Mouse (Mus musculus): ENCODE results near the gene Med9.

The Med9 gene

DNA sequence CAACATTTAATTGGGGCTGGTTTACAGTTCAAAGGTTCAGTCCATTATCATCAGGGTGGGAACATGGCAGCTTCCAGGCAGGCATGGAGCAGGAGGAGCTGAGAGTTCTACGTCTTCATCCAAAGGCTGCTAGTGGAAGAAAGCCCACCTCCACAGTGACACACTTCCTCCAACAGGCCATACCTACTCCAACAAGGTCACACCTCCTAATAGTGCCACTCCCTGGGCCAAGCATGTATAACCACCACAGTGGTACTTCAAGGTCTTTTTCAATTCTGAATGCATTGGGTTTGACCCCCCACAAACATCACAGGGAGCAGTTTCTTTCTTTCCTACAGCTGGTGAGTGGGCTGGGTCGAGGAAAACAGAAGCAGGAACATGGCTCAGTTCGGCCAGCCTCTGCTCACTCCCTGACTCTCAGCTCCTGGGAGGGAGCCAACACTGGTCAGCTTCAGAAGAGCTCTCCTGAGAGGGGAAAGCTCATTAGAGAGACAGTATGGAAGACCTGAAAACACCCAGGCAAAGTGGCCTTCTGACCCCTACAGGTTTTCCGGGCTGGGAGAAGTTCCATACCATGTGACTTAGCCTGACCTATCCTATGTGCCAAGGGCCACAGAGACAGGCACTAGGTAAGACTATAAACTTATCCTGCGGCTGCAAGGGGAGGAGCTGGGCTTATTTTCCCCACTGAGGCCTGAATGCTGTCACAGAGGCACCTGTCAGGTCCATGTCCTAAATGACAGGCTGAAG is 53.4 kb downstream of the Med9 start:
- DNase-seq (ENCODE audit: low spot score in 2 of 2): no peak

GRCm38 (mm10) chr11:60003811-60004210 is 55.8 kb downstream of the Med9 start:
- DNase-seq (ENCODE audit: low spot score in 2 of 2): peak in 1 of 2 experiments; percentile 18

GRCm38 (mm10) chr11:60004716-60005115 is 56.7 kb downstream of the Med9 start:
- DNase-seq (ENCODE audit: low spot score in 2 of 2): no peak

DNA sequence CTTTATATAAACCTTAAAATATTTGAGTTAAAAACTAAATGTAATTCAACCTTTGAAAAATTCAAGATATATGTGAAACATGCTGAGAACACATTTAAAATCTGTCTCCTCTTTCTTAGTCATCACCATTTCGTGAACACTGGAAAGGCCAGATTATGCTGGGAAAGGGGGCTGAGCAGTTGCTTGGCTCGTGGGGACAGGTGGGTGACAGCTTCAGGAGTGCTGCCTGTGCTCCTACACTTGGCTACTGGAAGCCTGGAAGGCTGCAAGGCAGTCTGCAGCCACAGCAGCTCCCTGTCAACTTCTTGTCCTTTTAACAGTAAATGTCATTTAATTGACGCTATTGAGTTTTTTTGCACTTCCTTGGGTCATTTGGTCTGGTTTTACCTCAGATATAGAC is 57.9 kb downstream of the Med9 start:
- no peak for DNase-seq (ENCODE audit: low spot score in 2 of 2)

DNA sequence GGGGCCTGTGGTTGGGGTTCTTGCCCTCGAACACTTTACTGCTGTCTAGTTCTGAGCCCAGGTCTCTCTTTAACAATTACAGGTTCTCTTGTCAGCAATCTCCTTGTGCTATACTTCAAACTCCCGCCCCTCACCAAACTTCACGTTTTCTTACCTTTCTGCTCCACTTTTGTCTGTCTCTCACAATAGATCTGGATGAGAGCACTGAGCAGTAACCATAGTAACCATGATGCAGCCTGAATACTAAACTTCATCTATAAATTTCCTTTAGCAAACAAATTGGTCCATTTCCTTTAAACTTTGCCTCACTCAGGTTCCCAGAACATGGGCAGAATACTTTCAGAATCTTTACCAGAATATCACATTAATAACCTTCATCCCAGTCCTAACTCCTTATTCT is 61.4 kb downstream of the Med9 start:
- no peak for DNase-seq (ENCODE audit: low spot score in 2 of 2)

GRCm38 (mm10) chr11:60011516-60011915 is 63.5 kb downstream of the Med9 start:
- no peak for DNase-seq (ENCODE audit: low spot score in 2 of 2)
